Mouse (Mus musculus): ENCODE measurements around the gene D1Ertd622e.

The D1Ertd622e gene

DNA sequence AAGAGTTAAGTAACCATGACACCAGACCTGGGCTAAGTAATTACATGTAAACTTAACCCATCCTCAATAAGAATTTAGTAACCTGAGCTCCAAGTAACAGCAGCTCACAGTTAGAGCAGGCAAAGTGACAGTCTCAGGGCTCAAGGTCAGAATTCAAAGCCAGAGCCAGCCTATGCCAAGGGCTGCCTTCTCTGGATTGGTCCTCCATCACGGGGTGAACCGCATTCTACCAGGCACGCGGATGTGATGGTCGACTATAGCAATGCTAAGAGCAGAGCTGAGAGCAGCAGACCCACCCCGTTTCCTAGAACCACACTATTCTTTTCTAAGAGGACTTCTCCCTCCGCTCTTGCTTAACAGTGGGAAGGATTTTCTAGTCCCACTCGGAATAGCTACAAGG lies 27.8 kb downstream of the D1Ertd622e start:
- DNase-seq (ENCODE audit: low spot score in 2 of 2): no peak

DNA sequence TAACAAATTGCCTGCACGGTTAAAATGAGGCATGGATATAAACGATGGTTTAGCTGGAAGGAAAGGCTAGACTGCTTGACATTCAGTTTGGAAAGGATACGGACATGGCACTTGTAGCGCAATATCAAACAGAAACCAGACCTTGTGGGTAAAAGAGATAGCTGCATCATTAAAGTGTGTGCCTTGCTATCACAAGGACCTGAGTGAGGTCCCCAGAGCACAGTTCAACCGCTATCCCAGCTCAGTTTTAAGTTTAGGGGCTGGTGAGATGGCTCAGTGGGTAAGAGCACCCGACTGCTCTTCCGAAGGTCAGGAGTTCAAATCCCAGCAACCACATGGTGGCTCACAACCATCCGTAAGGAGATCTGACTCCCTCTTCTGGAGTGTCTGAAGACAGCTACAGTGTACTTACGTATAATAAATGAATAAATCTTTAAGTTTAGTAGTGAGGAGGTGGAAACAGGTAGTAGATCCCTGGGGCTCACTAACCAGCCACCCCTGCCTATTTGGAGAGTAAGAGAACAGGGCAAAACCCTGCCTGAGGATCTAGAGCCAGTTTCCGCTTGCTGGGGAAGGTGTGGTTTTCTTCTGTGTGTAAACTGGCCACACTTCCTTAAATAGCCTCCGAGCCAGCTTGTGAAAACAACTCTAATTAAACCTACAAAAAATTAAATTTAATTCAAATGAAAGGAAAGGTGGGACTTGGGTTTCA lies 29.2 kb downstream of the D1Ertd622e start:
- DNase-seq (ENCODE audit: low spot score in 2 of 2): no peak

DNA sequence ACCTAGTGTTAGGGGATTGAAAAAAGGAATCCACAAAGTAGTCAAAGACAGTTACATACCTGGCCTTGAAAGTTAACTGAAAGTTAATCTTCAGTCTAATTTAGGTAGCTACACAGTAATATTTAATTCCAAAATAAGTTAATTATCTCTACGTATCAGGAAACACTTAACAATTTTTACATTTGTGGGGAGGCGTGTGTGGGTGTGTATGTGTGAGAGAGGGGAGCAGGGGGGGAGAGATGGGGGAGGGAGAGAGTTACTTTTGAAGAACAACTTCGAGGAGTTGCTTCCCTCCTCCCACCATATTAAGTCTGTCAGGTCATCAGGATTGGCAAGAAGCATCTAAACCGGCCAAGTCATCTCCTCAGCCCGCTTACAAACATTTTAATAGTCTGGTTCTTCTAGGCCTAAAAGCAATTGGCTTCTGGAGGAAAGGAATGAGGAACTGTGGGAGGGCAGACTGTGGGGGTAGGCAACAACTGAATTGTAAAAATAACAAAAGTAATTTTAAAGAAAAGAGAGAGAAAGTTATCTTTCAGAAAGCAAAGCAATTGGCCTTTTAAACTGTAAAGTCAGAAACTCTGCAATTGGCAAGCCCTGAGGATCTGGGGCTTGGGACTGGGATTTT lies 29.9 kb downstream of the D1Ertd622e start:
- DNase-seq (ENCODE audit: low spot score in 2 of 2): no peak

DNA sequence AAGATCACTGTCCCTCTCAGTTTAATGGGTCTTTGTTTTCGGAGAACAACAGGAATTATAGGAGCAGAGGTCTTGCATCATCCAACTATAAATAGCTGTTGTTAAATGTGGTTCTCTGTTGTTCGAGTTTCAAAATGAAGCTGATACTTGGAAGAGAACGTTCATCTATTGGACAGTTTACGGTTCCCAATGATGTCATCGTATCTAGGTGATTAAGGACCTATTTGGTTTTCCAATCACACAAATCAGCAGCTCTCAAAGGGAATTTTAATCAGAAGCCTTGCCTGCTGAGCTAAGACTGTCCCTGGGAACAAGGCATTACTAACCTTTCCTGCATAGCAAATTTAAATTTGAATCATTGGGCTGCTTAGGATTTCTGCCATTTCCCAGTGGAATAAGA lies 31.7 kb downstream of the D1Ertd622e start:
- DNase-seq (ENCODE audit: low spot score in 2 of 2): no peak

DNA sequence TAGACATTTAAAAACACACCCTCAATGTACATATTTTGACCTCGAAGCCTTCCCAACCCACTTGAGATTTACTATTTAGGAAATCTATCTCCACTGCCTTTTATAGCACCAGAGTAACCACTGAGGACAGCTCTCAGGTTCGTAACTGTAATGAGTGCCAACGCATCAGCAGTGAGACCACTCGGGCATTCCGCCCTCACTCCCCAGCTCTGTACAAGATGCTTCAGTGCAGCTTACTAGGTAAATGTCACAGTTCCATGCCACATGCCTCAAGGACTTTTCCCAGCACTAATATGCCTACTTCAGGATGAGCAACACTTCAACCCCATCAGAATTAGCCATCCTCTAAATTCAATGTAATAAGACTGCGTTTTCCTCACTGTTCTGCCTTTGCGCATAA lies 33.0 kb downstream of the D1Ertd622e start:
- DNase-seq (ENCODE audit: low spot score in 2 of 2): no peak

DNA sequence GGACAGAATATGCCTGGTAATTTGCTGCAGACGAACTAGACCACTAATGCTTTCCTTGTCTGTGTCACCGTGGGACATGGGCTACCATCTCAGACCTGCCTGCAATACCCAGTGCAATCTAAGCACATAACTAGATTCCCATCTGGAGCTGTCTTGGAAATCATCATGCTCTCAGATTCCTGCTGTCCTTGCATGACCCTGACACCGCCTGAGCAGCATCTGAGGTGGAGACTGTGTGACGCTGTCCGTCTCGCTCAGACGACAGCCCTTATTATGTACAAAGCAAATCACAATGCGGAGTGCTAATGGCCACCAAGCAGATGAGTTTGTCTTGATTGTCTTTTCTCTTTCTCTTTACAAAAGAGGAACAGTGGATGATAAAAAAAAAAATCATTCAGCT lies 33.9 kb downstream of the D1Ertd622e start:
- DNase-seq (ENCODE audit: low spot score in 2 of 2): no peak

- no peak for DNase-seq (ENCODE audit: low spot score in 2 of 2)
Measured at GRCm38 (mm10) chr1:97625427-97625826, 36.4 kb downstream of the D1Ertd622e start.

GRCm38 (mm10) chr1:97624386-97624785 lies 37.5 kb downstream of the D1Ertd622e start:
- DNase-seq (ENCODE audit: low spot score in 2 of 2): no peak

DNA sequence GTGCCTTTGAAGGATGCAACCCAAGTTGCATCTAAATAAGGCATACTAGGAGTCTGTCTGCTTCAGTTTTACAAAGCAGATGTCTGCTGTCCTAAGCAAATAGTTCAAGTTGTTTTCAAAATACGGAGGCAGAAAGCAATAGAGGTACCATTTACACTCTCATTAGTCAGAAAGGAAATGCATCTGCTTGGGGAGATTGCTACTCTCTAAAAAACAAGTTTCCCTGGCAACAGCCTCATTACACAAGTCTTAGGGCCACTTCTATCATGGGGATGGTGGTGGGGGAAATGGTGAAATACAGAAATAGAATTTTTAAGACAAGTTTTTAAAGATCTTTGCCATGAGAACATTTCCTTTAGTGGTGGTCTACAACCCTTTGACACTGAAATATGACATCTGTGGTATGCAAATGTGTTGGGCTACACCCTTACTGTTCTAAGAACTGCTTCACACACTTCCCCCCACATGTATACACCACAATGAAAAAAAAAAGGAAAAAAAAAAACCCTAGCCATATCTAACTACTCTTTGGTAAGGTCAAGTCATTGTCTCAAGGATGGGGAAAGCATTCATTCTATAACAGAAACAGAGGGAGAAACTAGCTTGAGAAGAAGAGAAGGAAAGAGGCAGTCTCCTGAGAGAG lies 38.5 kb downstream of the D1Ertd622e start:
- no peak for DNase-seq (ENCODE audit: low spot score in 2 of 2)

DNA sequence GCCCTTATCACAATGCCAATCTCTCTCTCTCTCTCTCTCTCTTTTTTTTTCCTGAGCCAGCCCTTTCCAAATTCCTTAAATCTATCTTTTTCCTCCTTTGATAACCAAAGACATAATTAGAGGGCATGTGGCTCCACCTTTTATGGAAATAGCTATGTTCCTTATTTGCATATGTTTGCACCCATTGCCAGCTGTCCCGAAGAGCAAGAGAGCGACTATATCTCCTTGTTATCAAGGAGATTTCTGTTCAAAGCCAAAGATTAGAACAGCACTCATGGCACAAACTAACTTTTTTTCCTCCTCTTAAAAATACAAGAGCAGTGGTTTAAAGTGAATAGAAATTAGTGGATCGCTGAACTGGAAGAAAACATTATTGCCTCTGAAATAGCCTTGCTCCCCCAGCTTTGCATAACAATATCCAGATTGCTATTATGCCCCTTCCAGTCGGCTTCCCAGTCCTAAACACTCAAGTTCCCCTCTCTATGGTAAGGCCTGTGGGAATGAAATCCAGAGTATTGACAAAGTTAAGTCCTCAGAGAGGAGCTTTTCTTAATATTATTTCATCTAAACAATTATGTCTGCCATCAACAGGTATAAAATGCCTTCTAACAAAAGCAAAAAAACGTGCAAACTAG lies 39.2 kb downstream of the D1Ertd622e start:
- no peak for DNase-seq (ENCODE audit: low spot score in 2 of 2)

GRCm38 (mm10) chr1:97619621-97620320 lies 42.1 kb downstream of the D1Ertd622e start:
- no peak for DNase-seq (ENCODE audit: low spot score in 2 of 2)

- no peak for DNase-seq (ENCODE audit: low spot score in 2 of 2)
Measured at GRCm38 (mm10) chr1:97615525-97615924, 46.3 kb downstream of the D1Ertd622e start.

GRCm38 (mm10) chr1:97614531-97615462 lies 47.1 kb downstream of the D1Ertd622e start:
- DNase-seq (ENCODE audit: low spot score in 2 of 2): no peak

DNA sequence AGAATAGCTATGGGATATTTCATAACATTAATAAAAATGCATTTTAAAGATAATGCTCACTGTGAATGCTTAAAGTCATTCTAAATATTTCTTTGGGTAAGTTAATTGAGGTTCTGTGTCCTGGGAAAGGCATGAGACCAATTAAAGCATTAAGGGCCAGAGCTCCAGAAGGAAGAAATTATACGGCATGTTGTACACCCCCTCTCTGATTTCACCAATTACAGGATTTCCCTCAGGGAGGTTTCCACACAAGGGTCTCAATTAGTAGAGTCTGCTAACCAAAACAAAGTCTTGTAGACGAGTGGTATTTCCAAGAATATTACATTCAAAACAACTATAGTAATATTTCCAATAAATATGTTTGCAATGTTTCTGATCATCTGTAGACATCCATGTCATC lies 50.1 kb downstream of the D1Ertd622e start:
- DNase-seq (ENCODE audit: low spot score in 2 of 2): no peak

- no peak for DNase-seq (ENCODE audit: low spot score in 2 of 2)
Measured at GRCm38 (mm10) chr1:97603361-97603760, 58.5 kb downstream of the D1Ertd622e start.

- no peak for DNase-seq (ENCODE audit: low spot score in 2 of 2)
Measured at GRCm38 (mm10) chr1:97600371-97600770, 61.5 kb downstream of the D1Ertd622e start.

- no peak for DNase-seq (ENCODE audit: low spot score in 2 of 2)
Measured at GRCm38 (mm10) chr1:97599101-97599500, 62.8 kb downstream of the D1Ertd622e start.

GRCm38 (mm10) chr1:97588561-97588960 lies 73.3 kb downstream of the D1Ertd622e start:
- DNase-seq (ENCODE audit: low spot score in 2 of 2): no peak

DNA sequence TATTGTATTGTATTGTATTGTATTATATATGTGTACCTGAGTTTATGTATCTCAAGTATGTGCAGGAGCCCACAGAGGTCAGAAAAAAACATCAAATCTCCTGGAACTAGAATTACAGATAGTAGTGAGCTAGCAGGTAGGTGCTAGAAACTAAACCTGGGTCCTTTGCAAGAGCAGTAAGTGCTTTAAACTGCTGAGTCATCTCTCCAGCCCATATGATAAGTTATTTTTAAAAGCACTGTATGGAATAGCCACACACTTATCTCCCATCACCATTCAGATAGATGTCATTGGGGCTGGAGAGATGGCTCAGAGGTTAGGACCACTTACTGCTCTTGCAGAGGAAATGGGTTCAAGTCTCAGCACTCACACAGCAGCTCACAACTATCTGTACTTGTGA lies 76.8 kb downstream of the D1Ertd622e start:
- DNase-seq (ENCODE audit: low spot score in 2 of 2): no peak

DNA sequence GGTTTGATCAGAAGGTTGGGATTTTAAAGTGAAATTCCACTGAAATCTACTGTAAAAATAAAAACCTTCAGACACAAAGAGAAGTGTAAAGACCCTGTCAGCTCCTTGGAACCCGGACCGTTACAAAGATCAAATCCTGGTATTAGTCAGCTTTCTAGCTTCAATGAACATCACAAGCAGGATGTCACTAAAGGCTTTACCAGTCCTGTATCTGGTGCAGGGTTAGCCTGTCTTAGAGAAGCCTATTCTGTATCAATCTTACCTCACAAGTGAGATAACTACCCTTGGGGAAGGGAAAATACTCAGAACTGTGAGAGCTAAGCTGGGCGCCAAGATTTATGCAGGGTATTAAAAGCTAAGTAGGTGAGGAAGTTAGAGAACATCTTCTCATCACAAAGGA lies 77.7 kb downstream of the D1Ertd622e start:
- DNase-seq (ENCODE audit: low spot score in 2 of 2): no peak

DNA sequence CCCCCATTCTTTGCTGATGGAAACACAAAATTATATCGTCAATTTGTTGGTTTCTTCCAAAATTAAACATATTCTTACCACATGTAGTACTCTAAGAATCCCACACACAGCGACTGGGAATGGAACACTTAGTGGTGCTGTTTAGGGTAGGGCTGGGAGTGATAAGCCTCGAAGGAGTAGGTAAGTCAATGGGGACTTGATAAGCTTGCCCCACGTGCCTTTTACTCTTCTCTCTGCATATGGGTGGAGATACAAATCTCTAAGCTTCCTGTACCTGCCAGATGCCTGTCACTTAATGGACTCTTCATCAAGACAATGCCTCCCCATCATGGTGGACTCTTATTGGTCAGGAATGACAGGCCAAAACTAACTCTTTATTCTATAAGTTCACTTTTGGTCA lies 78.8 kb downstream of the D1Ertd622e start:
- DNase-seq (ENCODE audit: low spot score in 2 of 2): no peak
